ENCODE assay signal across 8 mouse cellular contexts in the genomic region with DNA sequence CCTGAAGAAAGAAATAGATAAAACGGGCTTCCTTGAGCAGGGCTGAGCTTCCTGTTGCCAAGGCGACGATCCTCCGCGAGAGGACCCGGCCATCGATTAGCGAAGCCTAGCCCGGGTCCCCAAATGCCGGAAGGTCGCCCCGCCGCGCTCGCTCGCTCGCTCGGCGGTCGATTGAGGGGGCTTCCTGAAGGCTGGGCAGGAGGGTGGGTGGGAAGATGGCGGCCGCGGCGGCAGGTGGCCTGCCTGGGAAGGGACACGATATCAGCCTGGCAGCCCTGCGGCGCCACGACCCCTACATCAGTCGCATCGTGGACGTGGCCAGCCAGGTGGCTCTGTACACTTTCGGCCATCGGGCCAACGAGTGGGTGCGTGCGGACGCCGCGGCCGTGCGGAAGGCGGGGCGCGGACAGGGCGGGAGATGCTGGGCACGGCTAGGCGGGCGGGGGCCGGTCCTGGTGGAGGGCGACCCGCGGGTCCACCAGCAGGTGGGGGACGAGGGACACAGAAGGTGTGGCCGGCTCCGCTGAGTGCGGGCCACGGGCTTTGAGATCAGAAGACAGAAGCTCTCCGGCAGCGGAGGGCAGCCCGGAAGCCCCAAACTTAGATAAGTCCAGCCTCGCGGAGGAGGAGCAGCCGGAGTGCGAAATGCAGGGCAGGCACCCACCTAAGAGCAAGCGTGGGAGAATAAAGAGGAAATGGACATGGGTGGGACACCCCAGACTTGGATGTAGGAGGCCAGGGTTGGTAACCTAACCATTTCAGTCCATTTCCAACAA. TPM values are rescaled to one million over a fixed set of nuclear protein-coding genes. Genes with fewer than 3 reads are reported as not detected.
DNase-seq lines count a peak whose midpoint lies in the region; ATAC-seq and TF ChIP-seq lines count a peak whose summit lies in the region.

A gene (plus strand): TSS at position 176 of the 776 bp plus-strand sequence.

- H3K4me1 ChIP-seq in cortical plate, adult 2 months (ENCODE audit: control insufficient read depth, insufficient read depth, low read length), result peaks cover 6% of the 10 kb centered on the region

- peak; percentile 90 for ATAC-seq in activated CD4-positive, CD25-positive, alpha-beta regulatory T cell, adult 4 months
- peak; percentile 94 for ATAC-seq in megakaryocyte progenitor cell, adult 5-6 weeks (replicated peaks; ENCODE audit: poor library complexity)

- H3K27ac ChIP-seq in cortical plate, adult 2 months (ENCODE audit: insufficient read depth, low read length), result peak within 1 kb of the TSS; percentile 85

- peak within 1 kb of the TSS; percentile 95 for H3K4me3 ChIP-seq in cortical plate, adult 2 months (ENCODE audit: insufficient read depth, low read length)

- TF ChIP-seq POLR2A in cortical plate, adult 2 months (IDR thresholded peaks at IDR 0.05; ENCODE audit: extremely low read depth, insufficient read depth, low read length), result peak; percentile 21; the same call in 1 of the 2 replicates

- no peak for TF ChIP-seq CTCF in cortical plate, adult 2 months (IDR thresholded peaks at IDR 0.05; ENCODE audit: extremely low read depth, insufficient read depth, low read length)

- peak; percentile 86 for DNase-seq in gastrocnemius, postnatal 10 days
- peak; percentile 94 for DNase-seq in induced T-regulatory cell, adult 2 months (ENCODE audit: low read depth)
- peak; percentile 57 to 84 for DNase-seq in left cerebral cortex, adult 9 months (ENCODE audit: low spot score in 2 of 2)
- peak; percentile 90 for DNase-seq in right cerebral cortex, postnatal 14 days
- peak; percentile 75 to 85 for DNase-seq in urinary bladder, postnatal 36 days (ENCODE audit: low spot score in 2 of 2)

RNA-seq across cellular contexts. Expression of the gene that starts here (rescaled TPM):
- 10 to 100 TPM; 10.7 to 20.0 TPM for polyA plus RNA-seq in activated CD4-positive, CD25-positive, alpha-beta regulatory T cell, adult 4 months (2017; shearing (Covaris generic))
- 26.6 and 27.1 TPM in 2 replicates for polyA plus RNA-seq in cortical plate, adult 2 months (2012; rRNA removed)
- 1 to 10 TPM; 5.1 to 7.4 TPM for total RNA-seq in gastrocnemius, postnatal 10 days (2021)
- 12.3 and 12.8 TPM in 2 replicates for total RNA-seq in megakaryocyte progenitor cell, adult 5-6 weeks (2015)
- 8.0 and 11.4 TPM in 2 replicates for total RNA-seq in megakaryocyte progenitor cell, adult 5-6 weeks (2017)

Comparison
In these comparisons a context has a peak if more than half of its experiments do, and no peak if none do; other contexts are left out.
1. Peak in every context shown above with its lines: DNase-seq, ATAC-seq, H3K4me3 ChIP-seq and H3K27ac ChIP-seq.